Mouse (Mus musculus): ENCODE measurements around the gene Mx1.

DNA sequence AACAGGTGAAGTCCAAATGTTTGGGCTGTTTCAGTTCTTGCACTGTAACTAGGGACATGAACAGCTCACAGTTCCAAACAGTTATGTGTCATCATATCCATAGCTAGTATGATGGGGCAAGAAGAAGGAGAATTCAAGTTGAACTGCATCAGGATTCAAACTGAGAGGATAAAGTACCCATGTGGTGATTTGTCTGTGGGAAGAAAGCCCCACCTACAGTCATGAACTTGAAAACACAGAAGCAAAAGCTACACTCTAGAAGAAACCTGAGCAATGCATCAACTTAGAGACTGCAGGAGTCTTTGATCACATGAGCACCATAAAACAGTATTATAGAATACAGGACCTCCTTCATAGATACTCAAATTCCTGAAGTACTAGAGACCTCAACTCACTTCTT is 45.1 kb upstream of the Mx1 start:
- TF ChIP-seq POLR2A (IDR thresholded peaks at IDR 0.05; ENCODE audit: low read depth, low read length) (no peak), CTCF (conservative IDR thresholded peaks at IDR 0.05; ENCODE audit: insufficient read depth, insufficient read length, low read depth, low read length) (no peak)

Measured in kidney, adult 2 months (tissue).